Mouse (Mus musculus) liver, postnatal 0 days (tissue): ENCODE measurements around the gene Fam20b.

Experiments used
- CTCF ChIP-seq: sonication (generic); IDR thresholded peaks from 2 replicates; pipeline ENCODE4 v1.5.1; 2016; ENCODE audit warnings: antibody characterized with exemption, low read depth
- EP300 ChIP-seq: IDR thresholded peaks from 2 replicates; pipeline ENCODE4 v1.6.1; 2016; ENCODE audit warnings: antibody characterized with exemption, low read depth, mild to moderate bottlenecking

DNA sequence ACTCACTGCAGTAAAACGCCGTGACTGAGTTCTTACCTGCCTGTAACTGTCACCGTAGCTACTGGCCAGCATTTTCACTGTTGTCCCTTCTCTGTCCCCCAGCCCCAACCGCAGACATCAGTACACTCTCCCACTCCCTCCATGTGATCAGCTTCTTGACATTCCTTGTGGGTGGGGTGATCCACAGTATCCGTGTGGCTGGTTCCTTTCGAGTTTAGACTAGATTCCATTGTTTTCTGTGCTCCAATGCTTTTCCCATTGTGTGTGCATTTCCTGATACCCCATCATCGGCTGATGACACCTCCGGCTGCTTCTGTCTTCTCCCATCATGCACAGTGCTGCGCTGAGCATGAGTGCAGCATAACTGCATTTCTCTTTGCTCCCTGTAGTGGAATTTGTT, 68.3 kb downstream of the Fam20b start:
- no peak for TF ChIP-seq CTCF
- no peak for TF ChIP-seq EP300
